Mouse (Mus musculus) spleen, adult 12 weeks (tissue): ENCODE data around the gene Ppara.

ENCODE experiments used
- DNase-seq: peaks from one replicate; pipeline ENCODE4 v3.0.0; 2022; ENCODE audit warnings: low spot score

The Ppara gene

GRCm38 (mm10) chr15:85705013-85705528 lies 29.7 kb upstream of the Ppara start:
- no peak for DNase-seq

GRCm38 (mm10) chr15:85705566-85706332 lies 29.0 kb upstream of the Ppara start:
- no peak for DNase-seq

- DNase-seq: no peak
Observed at GRCm38 (mm10) chr15:85706527-85706926, 28.3 kb upstream of the Ppara start.

- DNase-seq: no peak
Observed at GRCm38 (mm10) chr15:85707017-85707416, 27.8 kb upstream of the Ppara start.

- DNase-seq: no peak
Observed at GRCm38 (mm10) chr15:85707458-85708030, 27.2 kb upstream of the Ppara start.

- DNase-seq: no peak
Observed at GRCm38 (mm10) chr15:85708217-85708616, 26.6 kb upstream of the Ppara start.

GRCm38 (mm10) chr15:85708843-85709242 lies 25.9 kb upstream of the Ppara start:
- DNase-seq: no peak

GRCm38 (mm10) chr15:85709268-85709973 lies 25.4 kb upstream of the Ppara start:
- peak; percentile 65 for DNase-seq

GRCm38 (mm10) chr15:85710179-85710578 lies 24.6 kb upstream of the Ppara start:
- peak; percentile 49 for DNase-seq

GRCm38 (mm10) chr15:85710641-85711580 lies 23.9 kb upstream of the Ppara start:
- DNase-seq: no peak

- no peak for DNase-seq
Observed at GRCm38 (mm10) chr15:85712565-85713168, 22.1 kb upstream of the Ppara start.

- no peak for DNase-seq
Observed at GRCm38 (mm10) chr15:85713417-85713816, 21.4 kb upstream of the Ppara start.

GRCm38 (mm10) chr15:85715059-85715458 lies 19.7 kb upstream of the Ppara start:
- DNase-seq: no peak

- DNase-seq: peak; percentile 69
Observed at GRCm38 (mm10) chr15:85716045-85716444, 18.7 kb upstream of the Ppara start.

GRCm38 (mm10) chr15:85716591-85716990 lies 18.2 kb upstream of the Ppara start:
- no peak for DNase-seq

GRCm38 (mm10) chr15:85717008-85717407 lies 17.8 kb upstream of the Ppara start:
- DNase-seq: no peak

GRCm38 (mm10) chr15:85717800-85718199 lies 17.0 kb upstream of the Ppara start:
- DNase-seq: no peak

- DNase-seq: no peak
Observed at GRCm38 (mm10) chr15:85719017-85719416, 15.8 kb upstream of the Ppara start.

- no peak for DNase-seq
Observed at GRCm38 (mm10) chr15:85720366-85720841, 14.4 kb upstream of the Ppara start.

GRCm38 (mm10) chr15:85724271-85725165 lies 10.3 kb upstream of the Ppara start:
- DNase-seq: no peak
